Mouse (Mus musculus): ENCODE measurements around the gene Ablim1. TPM values are rescaled to one million over a fixed set of nuclear protein-coding genes. Genes with fewer than 3 reads are reported as not detected.

Gene Ablim1
- polyA plus RNA-seq, 1 experiment from 2014 or later: 6.1 TPM

DNA sequence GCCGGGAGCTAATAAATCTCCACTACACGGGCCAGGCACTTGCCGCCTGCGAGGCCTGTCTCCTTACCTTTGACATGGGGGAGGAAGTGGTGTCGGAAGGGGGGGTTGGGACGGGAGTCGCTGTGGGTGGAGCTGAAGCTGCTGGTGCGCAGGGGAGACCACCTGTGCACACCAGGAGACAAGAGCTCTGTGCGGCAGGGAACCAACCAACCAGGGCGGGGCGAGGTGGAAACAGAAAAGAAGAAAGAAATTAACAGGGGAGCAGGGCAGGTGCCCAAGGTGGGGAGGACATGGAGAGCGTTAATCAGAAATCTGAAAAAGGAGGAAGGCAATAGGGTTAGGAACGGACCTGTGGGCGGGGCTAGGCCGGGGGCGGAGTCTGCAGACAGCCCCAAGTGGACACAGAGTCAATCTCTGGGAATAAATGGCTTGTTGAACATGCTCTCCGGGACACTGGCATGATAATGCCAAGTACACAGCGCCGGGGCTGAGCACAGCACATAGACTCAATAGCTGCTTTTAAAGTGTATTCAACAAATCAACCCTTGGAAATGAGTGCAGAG, 255.6 kb downstream of the Ablim1 start:
- Histone ChIP-seq H3K27ac (no peak overlapping the region), H3K36me3 (peaks cover 15% of the 10 kb centered on the region), H3K9ac (no peak overlapping the region), H3K4me1 (no peaks in the 10 kb centered on the region), H3K27me3 (replicated peaks) (no peaks in the 10 kb centered on the region), H3K4me2 (no peak overlapping the region), H3K4me3 (no peak overlapping the region), H3K9me3 (replicated peaks) (peaks cover 6% of the 10 kb centered on the region)
- WGBS (ENCODE audit: insufficient replicate concordance): 57% methylated on average over 19 of the region's 19 CpGs
- no peak for ATAC-seq

- Histone ChIP-seq H3K4me2 (no peak overlapping the region), H3K9ac (no peak overlapping the region), H3K4me1 (no peaks in the 10 kb centered on the region), H3K4me3 (no peak overlapping the region), H3K9me3 (replicated peaks) (peaks cover 6% of the 10 kb centered on the region), H3K36me3 (peaks cover 10% of the 10 kb centered on the region), H3K27me3 (replicated peaks) (no peaks in the 10 kb centered on the region), H3K27ac (no peak overlapping the region)
- WGBS (ENCODE audit: insufficient replicate concordance): 86% methylated on average over 2 of the region's 2 CpGs
- ATAC-seq: no peak
Observed at GRCm38 (mm10) chr19:57057568-57057967, 257.2 kb downstream of the Ablim1 start.

DNA sequence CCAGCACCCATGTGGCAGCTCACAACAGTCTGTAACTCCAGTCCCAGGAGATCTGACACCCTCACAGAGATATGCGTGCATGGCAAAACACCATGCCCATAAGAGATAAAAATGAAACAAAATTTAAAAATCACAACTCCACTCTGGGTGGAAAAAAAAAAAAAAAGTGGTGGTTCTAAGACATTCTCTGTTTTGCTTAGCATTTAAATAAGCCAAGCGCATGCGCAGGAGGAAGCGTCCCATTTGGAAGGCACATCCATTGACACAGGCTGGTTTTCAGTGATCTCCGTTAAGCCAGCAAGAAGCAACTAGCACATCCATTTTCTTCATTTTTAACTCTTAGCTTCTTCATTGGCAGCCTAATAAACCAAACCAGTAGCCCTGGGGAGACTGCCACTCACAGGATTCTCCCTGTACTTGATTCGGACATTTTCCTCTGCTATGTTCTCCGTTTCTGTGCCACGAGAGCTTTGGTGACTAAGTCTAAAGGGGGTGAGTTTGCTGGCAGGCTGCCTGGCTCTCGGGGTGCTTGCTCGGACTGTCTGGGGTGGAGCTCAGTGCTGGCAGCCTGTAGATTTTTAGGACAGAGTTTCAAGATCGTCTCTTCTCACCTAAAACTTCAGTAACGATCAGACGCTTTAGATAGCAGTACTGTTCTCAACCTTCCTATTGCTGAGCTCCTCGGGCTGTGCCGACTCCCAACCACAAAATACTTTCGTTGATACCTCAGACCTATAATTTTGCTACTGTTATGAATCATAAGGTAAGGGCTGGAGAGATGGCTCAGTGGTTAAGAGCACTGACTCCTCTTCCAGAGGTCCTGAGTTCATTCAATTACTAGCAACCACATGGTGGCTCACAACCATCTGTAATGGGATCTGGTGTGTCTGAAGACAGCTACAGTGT, 259.3 kb downstream of the Ablim1 start:
- no peak overlapping the region for H3K27ac ChIP-seq
- H3K36me3 ChIP-seq: peaks cover 10% of the 10 kb centered on the region
- no peak overlapping the region for H3K4me3 ChIP-seq
- H3K4me2 ChIP-seq: no peak overlapping the region
- no peak overlapping the region for H3K9ac ChIP-seq
- no peak for ATAC-seq
- H3K27me3 ChIP-seq (replicated peaks): no peaks in the 10 kb centered on the region
- WGBS (ENCODE audit: insufficient replicate concordance): 75% methylated on average over 16 of the region's 16 CpGs
- H3K9me3 ChIP-seq (replicated peaks): peaks cover 6% of the 10 kb centered on the region
- no peaks in the 10 kb centered on the region for H3K4me1 ChIP-seq

DNA sequence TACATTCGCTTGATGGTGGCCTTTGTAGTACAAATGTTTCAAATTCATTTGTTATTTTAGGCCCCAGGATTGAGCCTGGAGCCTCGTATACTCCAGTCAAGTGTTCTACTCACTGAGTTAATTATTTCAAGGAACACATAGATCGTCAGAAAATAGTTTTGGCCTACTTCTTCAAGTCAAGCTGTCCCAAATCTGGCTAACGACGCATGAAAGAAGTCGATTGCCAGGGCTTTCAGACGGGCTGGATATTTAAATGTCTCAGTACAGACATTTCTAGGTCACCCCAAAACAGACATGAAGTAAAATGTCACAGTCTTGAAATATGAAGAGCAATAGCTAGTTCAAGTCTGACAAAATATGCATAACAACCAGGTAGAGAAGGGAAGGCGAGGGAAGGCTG, 261.8 kb downstream of the Ablim1 start:
- 72% methylated on average over 8 of the region's 8 CpGs for WGBS (ENCODE audit: insufficient replicate concordance)
- Histone ChIP-seq H3K27ac (no peak overlapping the region), H3K36me3 (peaks cover 5% of the 10 kb centered on the region), H3K27me3 (replicated peaks) (no peaks in the 10 kb centered on the region), H3K4me3 (no peak overlapping the region), H3K4me1 (no peaks in the 10 kb centered on the region), H3K9me3 (replicated peaks) (peaks cover 5% of the 10 kb centered on the region), H3K4me2 (no peak overlapping the region), H3K9ac (no peak overlapping the region)
- ATAC-seq: no peak

DNA sequence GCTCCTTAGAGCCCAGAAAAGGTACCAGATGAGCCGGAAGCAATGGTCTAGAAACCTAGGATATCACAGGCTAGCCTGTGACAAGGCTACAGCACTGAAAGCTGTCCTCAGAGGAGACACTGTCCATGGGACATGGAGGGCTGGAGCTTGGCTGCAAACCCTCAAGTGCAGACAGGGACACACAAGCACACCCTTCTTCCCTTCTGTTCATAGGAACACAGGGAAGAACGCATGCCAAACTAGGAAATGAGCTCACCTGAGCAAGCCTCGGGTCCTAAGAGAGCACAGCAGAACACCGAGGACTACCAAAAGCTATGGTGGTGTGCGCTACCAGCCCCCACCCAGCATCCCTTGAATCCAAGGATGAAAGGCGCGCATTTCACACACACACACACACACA, 262.7 kb downstream of the Ablim1 start:
- H3K9me3 ChIP-seq (replicated peaks): no peaks in the 10 kb centered on the region
- no peaks in the 10 kb centered on the region for H3K36me3 ChIP-seq
- no peak overlapping the region for H3K27ac ChIP-seq
- no peak overlapping the region for H3K4me2 ChIP-seq
- 81% methylated on average over 7 of the region's 7 CpGs for WGBS (ENCODE audit: insufficient replicate concordance)
- H3K9ac ChIP-seq: no peak overlapping the region
- no peaks in the 10 kb centered on the region for H3K4me1 ChIP-seq
- H3K4me3 ChIP-seq: no peak overlapping the region
- no peaks in the 10 kb centered on the region for H3K27me3 ChIP-seq (replicated peaks)
- no peak for ATAC-seq

GRCm38 (mm10) chr19:57049592-57050090, 265.1 kb downstream of the Ablim1 start:
- no peaks in the 10 kb centered on the region for H3K4me1 ChIP-seq
- WGBS (ENCODE audit: insufficient replicate concordance): 71% methylated on average over 16 of the region's 16 CpGs
- no peaks in the 10 kb centered on the region for H3K9me3 ChIP-seq (replicated peaks)
- ATAC-seq: no peak
- no peak overlapping the region for H3K9ac ChIP-seq
- H3K27me3 ChIP-seq (replicated peaks): no peaks in the 10 kb centered on the region
- H3K4me2 ChIP-seq: no peak overlapping the region
- H3K4me3 ChIP-seq: no peak overlapping the region
- no peak overlapping the region for H3K27ac ChIP-seq
- H3K36me3 ChIP-seq: no peaks in the 10 kb centered on the region

DNA sequence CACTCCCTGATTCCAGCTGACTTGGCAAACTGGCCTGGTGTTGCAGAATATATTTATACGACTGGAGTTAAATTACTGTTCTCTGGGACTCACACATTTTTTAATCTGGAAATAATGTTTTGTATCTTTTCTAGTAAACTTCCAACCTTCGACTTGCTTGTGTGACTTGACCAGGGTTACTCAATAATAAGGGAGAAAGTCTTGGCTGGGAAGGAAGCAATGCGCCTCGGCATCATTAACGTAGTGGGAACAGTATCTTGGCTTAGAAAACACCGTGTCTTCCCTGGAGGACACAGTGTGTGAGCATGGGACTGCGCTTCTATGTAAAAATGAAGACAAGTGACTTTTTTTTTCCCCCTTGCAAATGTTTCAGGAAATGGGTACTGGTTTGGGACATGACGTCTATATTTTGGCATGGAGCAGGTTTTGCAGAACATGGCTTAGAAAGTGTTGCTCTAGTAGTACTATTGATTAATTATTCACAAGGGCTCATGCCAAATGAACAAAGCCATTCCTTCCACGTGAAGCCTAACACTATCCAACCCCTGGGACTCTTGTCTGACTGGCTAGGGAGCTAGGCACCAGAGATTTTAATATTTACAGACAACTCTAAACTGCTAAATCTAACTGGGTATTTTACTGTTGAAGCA, 266.9 kb downstream of the Ablim1 start:
- no peak for ATAC-seq

DNA sequence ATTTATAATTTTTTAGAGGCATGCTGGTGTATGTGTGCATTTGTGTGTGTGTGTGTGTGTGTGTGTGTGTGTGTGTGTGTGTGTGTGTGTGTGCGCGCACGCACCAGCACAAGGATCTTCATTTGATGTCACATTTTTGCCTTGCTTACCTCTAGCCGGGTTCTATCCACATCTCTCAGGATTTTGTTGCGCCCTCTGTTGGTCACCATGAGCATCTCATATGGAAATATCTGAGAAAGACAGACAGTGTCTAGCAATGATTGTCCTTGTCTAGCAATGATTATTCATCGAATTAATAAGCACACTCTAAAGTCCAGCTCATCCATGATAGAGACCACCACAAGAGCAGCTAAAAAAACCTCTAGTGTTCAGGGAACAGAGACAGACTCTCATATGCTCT, 275.5 kb downstream of the Ablim1 start:
- Histone ChIP-seq H3K4me2 (no peak overlapping the region), H3K27me3 (replicated peaks) (no peaks in the 10 kb centered on the region), H3K27ac (no peak overlapping the region), H3K36me3 (peaks cover 8% of the 10 kb centered on the region), H3K9me3 (replicated peaks) (no peaks in the 10 kb centered on the region), H3K9ac (no peak overlapping the region), H3K4me3 (no peak overlapping the region), H3K4me1 (no peaks in the 10 kb centered on the region)
- WGBS (ENCODE audit: insufficient replicate concordance): 54% methylated on average over 6 of the region's 6 CpGs
- no peak for ATAC-seq

More for the DNA sequence above, 266.9 kb downstream of the Ablim1 start:
- H3K9ac ChIP-seq: no peak overlapping the region
- H3K36me3 ChIP-seq: no peaks in the 10 kb centered on the region
- 65% methylated on average over 9 of the region's 9 CpGs for WGBS (ENCODE audit: insufficient replicate concordance)
- no peak overlapping the region for H3K4me3 ChIP-seq
- H3K27me3 ChIP-seq (replicated peaks): no peaks in the 10 kb centered on the region
- no peaks in the 10 kb centered on the region for H3K4me1 ChIP-seq
- no peak overlapping the region for H3K27ac ChIP-seq
- H3K9me3 ChIP-seq (replicated peaks): no peaks in the 10 kb centered on the region
- H3K4me2 ChIP-seq: no peak overlapping the region

- no peak for ATAC-seq
Observed at GRCm38 (mm10) chr19:57036860-57037259, 277.9 kb downstream of the Ablim1 start.

DNA sequence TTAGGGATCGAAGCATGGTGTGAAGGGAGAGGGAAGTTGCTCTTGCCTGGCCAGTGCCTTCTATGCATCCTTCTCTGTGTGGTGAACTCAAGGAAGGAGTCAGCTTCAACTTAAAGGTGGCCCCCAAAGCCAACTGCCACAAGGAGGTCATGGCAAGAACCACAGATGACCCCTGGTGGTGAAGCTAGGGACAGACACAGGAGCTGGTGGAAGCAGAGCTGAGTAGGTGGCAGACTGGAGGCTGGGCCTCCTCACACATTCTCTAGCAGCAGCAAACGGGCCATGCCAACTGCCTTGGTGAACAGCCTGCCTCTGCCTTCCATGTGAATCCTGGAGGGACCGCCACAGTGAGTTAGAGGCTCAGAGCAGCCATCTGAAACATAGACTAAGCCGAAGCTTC, 283.1 kb downstream of the Ablim1 start:
- Histone ChIP-seq H3K36me3 (no peaks in the 10 kb centered on the region), H3K4me1 (0 out of 2 replicates have a peak, but pooled peaks cover 5% of the 10 kb centered on the region), H3K4me3 (no peak overlapping the region), H3K9ac (no peak overlapping the region), H3K4me2 (no peak overlapping the region), H3K27me3 (replicated peaks) (no peaks in the 10 kb centered on the region), H3K27ac (no peak overlapping the region), H3K9me3 (replicated peaks) (no peaks in the 10 kb centered on the region; the same call in 1 of the 2 replicates)
- ATAC-seq: no peak
- WGBS (ENCODE audit: insufficient replicate concordance): 61% methylated on average over 4 of the region's 4 CpGs

More at GRCm38 (mm10) chr19:57036860-57037259, 277.9 kb downstream of the Ablim1 start:
- WGBS (ENCODE audit: insufficient replicate concordance): 76% methylated on average over 15 of the region's 15 CpGs
- Histone ChIP-seq H3K4me1 (no peaks in the 10 kb centered on the region), H3K27me3 (replicated peaks) (no peaks in the 10 kb centered on the region), H3K9ac (no peak overlapping the region), H3K36me3 (peaks cover 8% of the 10 kb centered on the region), H3K4me3 (no peak overlapping the region), H3K9me3 (replicated peaks) (no peaks in the 10 kb centered on the region), H3K4me2 (no peak overlapping the region), H3K27ac (no peak overlapping the region)

DNA sequence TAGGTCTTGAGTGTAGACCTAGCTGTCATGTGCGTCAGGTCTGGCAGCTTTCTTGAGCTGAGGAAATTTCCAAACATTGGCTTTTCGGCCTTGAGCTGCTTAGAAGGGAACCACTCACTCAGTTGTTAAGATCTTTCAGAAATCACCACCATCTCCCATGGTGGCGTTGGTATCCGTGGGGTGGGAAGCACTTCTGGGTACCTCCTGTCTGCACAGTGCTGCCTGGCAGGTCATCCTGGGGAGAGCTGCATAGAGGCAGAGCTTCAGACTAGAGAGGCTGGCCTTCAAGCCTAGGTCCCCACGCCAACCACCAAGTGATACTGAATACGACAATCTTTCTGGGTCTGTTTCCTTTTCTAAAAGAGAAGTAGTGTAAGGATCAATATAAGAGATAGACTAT, 285.3 kb downstream of the Ablim1 start:
- H3K4me1 ChIP-seq: 0 out of 2 replicates have a peak, but pooled peaks cover 5% of the 10 kb centered on the region
- no peak overlapping the region for H3K27ac ChIP-seq
- no peaks in the 10 kb centered on the region for H3K36me3 ChIP-seq
- no peak overlapping the region for H3K9ac ChIP-seq
- 57% methylated on average over 6 of the region's 6 CpGs for WGBS (ENCODE audit: insufficient replicate concordance)
- H3K4me3 ChIP-seq: no peak overlapping the region
- no peak for ATAC-seq
- no peak overlapping the region for H3K4me2 ChIP-seq
- no peaks in the 10 kb centered on the region for H3K27me3 ChIP-seq (replicated peaks)
- no peaks in the 10 kb centered on the region; the same call in 1 of the 2 replicates for H3K9me3 ChIP-seq (replicated peaks)

Measured in liver, embryonic 12.5 days (tissue).